Mouse (Mus musculus) right cerebral cortex, postnatal 36 days (tissue): ENCODE data around the gene Cog4.
"Not testable (repeated sequence)": the region's sequence is repeated elsewhere in the genome, so short reads cannot be mapped to it uniquely, and the experiment has no call there.

Experiments used
- DNase-seq, 2 experiments: peaks; one replicate each; pipeline ENCODE4 v3.0.0; 2022; ENCODE audit warnings: low spot score in 2 of 2, mixed read lengths in 1 of 2

Cog4 gene

GRCm38 (mm10) chr8:110921492-110922230 is 75.3 kb downstream of the Cog4 start:
- DNase-seq = no peak

GRCm38 (mm10) chr8:110925691-110926140 is 79.3 kb downstream of the Cog4 start:
- DNase-seq = no peak

GRCm38 (mm10) chr8:110926690-110927089 is 80.3 kb downstream of the Cog4 start:
- DNase-seq = no peak

GRCm38 (mm10) chr8:110928435-110928834 is 82.0 kb downstream of the Cog4 start:
- DNase-seq = no peak

GRCm38 (mm10) chr8:110929066-110929465 is 82.7 kb downstream of the Cog4 start:
- no peak for DNase-seq

- not testable (repeated sequence) for DNase-seq
These were observed 83.3 kb downstream of the Cog4 start for GRCm38 (mm10) chr8:110929672-110930071.

- no peak for DNase-seq
These were observed 85.0 kb downstream of the Cog4 start for GRCm38 (mm10) chr8:110931176-110931939.
